Mouse (Mus musculus) MEL-GATA-1-ER (cell line): ENCODE measurements around the gene Hmgb2.
"Not testable (repeated sequence)": the region's sequence is repeated elsewhere in the genome, so short reads cannot be mapped to it uniquely, and the experiment has no call there.

Experiments used
- DNase-seq: peaks from one replicate; pipeline ENCODE4 v3.0.0-alpha.2; 2012; ENCODE audit warnings: low read depth; ENCODE audit errors: extremely low read depth

Gene Hmgb2

GRCm38 (mm10) chr8:57511316-57512118 lies at the start of gene Hmgb2:
TSS of gene Hmgb2 (plus strand) at chr8:57511907.
- peak; percentile 98 for DNase-seq

- DNase-seq, result peak; percentile 87
Measured at GRCm38 (mm10) chr8:57462839-57463238, 48.9 kb upstream of the Hmgb2 start.

DNA sequence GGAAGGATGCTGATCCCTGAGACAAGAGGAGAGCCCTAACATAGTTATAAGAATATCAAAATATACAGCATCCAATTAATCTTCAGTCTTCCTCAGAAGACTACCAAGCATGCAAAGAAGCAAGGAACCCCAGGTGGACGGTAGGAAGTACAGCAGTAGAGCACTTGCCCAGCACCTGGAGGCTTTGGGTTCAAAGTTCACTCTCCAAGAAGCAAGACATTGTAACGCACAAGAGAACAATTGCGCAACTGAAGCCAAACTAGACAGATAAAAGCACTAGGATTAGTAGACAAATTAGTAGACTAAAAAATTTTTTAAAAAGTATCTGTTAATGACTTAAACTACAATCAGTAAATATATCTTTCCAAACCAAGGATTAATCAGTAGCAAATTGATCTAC lies 48.0 kb upstream of the Hmgb2 start:
- DNase-seq, result no peak

DNA sequence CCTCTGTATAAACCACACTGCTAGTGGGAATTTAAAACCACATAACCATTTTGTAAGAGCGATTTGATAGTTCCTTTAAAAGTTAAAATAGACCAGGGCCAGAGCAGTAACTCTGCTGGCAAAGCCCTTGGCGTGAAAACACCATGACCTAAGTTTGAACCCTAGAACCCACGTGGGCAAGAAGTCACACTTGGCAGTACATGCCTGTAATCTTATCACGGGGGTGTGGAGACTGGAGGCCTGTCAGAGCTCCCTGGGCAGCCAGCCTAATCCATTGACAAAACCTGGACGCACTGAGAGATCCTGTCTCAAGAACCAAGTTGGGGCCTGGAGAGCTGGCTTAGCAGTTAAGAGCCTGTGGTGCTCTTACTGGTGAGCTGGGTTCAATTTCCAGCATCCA lies 43.1 kb upstream of the Hmgb2 start:
- no peak for DNase-seq

DNA sequence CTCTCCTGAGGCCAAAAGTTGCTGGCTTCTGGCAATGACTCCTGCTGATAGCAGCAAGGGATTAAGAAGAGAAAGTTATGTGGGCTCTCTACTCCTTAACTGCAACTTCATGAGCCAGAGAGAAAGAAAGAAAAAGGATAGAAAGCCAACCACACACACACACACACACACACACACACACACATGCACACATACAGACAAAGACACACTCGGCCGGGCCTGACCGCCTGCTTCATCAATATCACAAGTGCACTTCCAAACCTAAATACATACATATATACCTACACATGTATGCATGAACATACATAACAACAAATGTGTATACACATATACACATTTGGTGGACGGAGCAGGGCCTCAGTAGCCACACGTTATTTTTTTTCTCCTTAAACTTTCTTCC lies 40.8 kb upstream of the Hmgb2 start:
- no peak for DNase-seq

GRCm38 (mm10) chr8:57473751-57474150 lies 38.0 kb upstream of the Hmgb2 start:
- DNase-seq, result no peak

DNA sequence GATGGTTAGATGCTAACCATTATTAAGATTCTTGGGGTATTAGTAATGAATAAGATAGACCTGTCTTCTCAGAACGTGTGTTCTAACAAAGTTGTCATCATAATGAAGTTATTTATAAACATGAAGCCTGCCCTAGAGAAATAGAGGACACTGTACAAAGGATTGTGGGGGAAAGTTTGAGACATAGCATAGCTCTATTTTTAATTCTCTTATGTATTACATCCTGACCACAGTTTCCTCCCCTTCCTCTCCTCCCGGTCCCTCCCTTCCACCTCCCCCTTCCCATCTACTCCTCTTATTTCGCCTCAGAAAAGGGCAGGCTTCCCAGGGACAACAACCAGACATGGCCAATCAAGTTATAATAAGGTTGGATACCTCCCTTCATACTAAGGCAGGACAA lies 33.3 kb upstream of the Hmgb2 start:
- DNase-seq, result no peak

DNA sequence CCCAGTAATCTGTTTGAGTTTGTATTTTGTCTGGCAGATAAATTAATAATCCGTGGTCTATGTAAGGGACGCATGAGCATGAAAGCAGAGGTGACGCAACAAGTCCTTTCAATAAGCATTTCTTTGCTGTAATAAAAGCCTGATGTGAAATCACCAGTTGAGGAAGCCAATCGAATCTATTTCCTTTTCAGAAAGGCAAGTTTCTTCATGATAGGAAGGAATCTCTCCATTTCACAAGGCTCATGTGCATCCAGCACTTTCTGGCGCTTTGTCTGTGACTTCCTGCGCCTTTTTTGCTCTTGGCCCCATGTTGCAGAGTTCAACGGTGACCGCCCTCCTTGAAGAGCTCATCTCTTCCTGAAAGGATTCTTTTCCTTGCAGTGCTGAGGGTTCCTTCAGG lies 32.0 kb upstream of the Hmgb2 start:
- DNase-seq, result no peak

GRCm38 (mm10) chr8:57480606-57481005 lies 31.1 kb upstream of the Hmgb2 start:
- DNase-seq, result no peak

GRCm38 (mm10) chr8:57486491-57487440 lies 24.9 kb upstream of the Hmgb2 start:
- no peak for DNase-seq

DNA sequence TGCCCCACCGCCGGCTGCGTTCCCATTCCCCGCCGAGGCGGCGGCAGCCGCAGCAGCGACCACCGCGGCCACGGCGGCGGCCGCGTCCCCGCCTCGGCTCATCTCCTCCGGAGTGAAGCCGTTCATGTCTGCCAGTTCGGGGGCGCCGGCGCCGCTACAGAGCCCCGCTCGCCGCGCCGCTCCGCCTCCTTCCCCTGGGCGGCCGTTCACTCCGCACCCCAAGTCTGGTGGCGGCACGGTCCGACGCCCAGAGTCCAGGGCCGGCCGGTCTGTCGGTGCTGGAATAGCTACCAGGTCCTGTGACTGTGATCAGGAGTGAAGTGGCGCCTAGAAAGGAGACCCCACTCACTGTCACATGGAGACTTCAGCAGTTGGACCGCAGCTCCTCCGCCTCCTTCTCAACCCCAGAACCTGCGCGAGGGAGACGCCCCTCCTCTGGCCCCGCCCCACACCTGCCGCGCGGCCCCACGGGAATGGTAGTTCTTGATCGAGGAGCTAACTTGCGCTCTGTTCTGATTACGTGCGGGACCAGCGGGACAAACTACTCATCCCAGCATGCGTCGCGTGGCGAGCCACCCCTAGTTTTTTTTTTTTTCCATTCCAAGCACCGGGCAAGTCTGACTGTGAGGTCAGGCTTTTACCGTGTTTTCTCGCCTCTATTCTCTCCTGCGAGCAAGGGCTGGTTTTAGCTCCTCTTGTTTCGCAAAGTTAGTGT lies 24.1 kb upstream of the Hmgb2 start, which contains the start of gene Sap30:
TSS of gene Sap30 (minus strand) at position 420 of the 715 bp plus-strand sequence.
- DNase-seq, result peak; percentile 95

DNA sequence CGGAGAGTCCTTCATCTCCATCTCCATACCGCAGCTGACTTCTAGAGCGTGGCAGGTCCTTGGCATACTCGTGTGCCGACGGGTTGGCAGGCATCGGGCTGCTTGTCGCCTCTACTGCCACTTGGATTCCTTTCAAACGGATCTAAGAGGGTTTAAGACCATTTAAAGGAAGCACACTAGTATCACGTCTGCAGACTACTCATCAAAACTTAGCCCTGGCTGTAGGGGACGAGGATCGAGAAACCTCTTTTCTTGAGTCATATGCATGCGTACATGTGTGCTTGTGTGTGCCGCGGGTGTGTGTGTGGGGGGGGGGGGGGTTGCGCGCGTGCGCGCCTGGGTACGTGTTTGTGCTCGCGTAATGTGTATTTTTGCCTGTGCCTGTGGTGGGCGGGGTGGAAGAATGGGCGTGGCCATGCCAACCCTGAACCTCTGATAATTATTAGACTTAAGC lies 23.4 kb upstream of the Hmgb2 start:
- DNase-seq, result peak; percentile 63

DNA sequence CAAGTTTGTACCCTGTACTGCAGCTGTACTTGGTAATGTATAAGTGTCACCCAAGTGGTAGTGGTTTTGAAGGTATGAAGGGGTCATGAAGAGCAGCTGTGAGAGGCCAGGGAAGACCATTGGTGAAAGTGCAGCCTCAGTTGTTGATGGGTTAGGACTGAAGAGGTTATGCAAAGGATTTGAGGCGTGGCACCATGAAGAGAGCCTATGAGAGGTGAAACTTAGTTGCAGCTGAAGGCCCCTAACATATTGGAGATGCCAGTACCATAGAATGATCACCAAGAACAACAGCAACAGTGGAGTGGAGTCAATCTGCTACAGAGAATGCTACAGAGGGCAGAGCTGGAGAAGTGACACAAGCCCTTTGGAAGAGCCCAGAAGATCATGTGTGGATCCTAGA lies 22.3 kb upstream of the Hmgb2 start:
- DNase-seq, result no peak

DNA sequence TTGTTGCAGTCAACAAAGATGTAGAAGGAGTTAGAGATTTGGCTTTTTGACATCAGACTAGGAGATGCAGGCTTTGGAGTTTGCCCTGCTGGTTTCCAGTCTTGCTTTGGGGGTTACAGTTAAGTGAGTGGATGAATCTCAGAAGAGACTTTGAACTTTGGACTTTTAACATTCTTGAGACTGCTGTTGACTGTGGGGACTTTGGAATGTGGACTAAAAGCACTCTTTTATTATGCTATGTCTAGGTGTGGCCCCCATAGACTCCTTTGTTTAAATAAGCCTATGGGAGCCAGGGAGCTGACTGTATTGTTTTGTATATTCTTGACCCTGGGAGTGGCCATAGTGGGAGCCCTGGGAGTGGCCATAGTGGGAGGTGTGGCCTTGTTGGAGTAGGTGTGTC lies 21.8 kb upstream of the Hmgb2 start:
- no peak for DNase-seq

GRCm38 (mm10) chr8:57491873-57492272 lies 19.8 kb upstream of the Hmgb2 start:
- DNase-seq, result peak; percentile 76

DNA sequence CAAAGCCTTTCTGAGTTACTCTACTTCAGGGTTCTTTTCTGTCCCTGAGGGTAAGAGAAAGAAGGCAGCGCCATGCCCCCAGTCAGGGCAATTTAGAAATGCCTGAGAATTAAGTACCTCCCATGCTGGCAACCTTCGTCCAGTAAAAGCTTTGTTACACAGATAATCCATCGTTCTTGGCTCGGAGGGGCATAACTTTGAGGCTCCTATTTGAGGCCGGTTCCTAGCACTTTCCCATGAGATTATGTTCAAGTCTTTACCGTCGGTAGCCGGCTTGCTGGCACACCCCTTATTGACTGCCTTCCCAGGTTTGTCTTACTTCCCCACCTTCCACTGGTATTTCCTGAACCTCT lies 13.2 kb upstream of the Hmgb2 start:
- DNase-seq, result no peak

- DNase-seq, result no peak
Measured at GRCm38 (mm10) chr8:57498847-57499511, 12.7 kb upstream of the Hmgb2 start.

- no peak for DNase-seq
Measured at GRCm38 (mm10) chr8:57503641-57504040, 8.1 kb upstream of the Hmgb2 start.

GRCm38 (mm10) chr8:57505500-57505899 lies 6.2 kb upstream of the Hmgb2 start:
- DNase-seq, result not testable (repeated sequence)

DNA sequence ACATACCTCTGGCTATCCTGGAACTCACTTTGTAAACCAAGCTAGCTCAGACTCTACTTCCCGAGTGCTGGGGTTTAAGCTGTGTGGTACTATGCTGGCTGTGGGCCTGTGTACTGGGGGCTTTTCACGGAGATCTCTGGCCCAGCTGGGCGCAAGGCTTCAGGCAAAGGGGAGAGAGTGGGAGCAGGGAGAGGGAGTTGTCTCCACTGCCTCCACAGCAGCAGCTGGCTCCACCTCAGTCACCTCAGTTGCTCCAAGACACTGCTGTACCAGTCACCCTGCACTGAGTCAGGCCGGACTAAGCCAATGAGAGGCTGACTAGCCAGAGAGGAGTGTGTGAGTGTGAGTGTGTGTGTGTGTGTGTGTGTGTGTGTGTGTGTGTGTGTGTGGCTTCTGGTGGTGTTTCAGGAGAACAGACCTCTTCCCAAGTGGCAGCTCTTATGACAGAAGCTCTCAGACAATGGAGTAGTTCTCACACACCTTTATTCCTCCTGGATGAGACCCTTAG lies 4.1 kb upstream of the Hmgb2 start:
- DNase-seq, result no peak

- DNase-seq, result no peak
Measured at GRCm38 (mm10) chr8:57508657-57509056, 3.0 kb upstream of the Hmgb2 start.
